Mouse (Mus musculus): Measurements from ENCODE around the gene Crlf1.

- no peak for TF ChIP-seq EP300 (IDR thresholded peaks at IDR 0.05; ENCODE audit: insufficient read depth, low read depth, low read length)
- no peak for TF ChIP-seq POLR2A (IDR thresholded peaks at IDR 0.05; ENCODE audit: insufficient read depth, low read length)
Measured at GRCm38 (mm10) chr8:70460606-70461005, 32.4 kb upstream of the Crlf1 start.

All from ES-Bruce4 (cell line).